Mouse (Mus musculus) embryonic stem cell, embryonic (primary cell): ENCODE results near the gene Cacna1h.

Source experiments
- CTCF ChIA-PET, 4 experiments: fragments of 300-600 bp in 2 of 4; fragments of 350-600 bp in 2 of 4; sonication (Branson Sonifier 250); formaldehyde crosslinking; loops; one replicate each; lab custom pipeline; 2022; ENCODE audit warnings: inconsistent platforms in 2 of 4; lab: Charles Lee
- POLR2A ChIA-PET, 4 experiments: fragments of 300-600 bp in 2 of 4; fragments of 350-600 bp in 2 of 4; sonication (Branson Sonifier 250); formaldehyde crosslinking; loops; one replicate each; lab custom pipeline; 2022; ENCODE audit warnings: antibody characterized with exemption in 4 of 4, inconsistent platforms in 1 of 4; lab: Charles Lee

The Cacna1h gene

DNA sequence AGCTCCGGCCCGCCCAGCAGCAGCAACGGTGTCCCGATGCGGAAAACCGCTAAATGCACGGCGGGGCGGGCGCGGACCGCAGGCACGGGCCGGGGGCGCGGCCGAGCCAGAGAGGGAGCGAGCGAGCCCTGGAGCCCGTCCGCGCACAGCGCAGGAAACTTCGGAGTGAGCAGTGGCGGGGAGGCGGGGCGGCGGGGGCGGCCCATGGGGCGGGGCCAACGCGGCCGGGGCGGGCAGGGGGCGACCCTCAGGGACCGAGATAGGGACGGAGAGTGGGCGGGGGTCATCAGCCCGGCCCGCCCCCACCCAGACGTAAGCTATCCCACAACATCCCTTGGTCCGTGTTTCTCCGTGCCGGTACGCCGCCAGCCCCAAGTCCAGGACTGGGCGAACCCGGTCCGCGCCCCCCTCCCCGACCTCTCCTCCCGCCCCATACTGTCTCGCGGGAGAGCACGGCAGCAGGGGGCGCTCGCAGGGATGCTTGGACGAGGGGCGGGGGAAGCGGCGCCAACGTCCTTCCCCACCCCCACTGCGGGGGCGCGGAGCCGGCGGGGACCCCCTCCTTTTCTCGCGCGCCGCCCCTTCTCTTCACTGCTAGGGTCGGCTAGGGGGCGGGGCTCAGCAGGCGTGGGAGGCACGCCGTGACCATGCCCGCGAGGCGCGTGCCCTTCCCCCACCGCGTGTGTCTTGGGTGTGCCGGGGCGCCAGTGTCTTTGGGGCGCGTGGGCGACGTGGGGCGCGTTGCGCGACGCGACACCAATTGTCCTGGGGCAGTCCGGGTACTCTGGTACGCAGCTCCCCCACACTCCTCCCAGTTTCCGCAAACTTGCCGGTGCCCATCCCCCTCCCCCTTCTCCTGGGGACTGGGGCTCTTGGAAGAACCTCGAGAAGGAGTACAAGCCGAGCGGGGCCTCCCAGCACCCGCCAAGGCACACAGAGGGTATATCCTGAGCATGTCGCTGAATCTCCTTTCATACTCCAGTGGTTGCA is at the start of gene Cacna1h:
Gene Cacna1h (minus strand): TSS at position 167 of the 990 bp plus-strand sequence.
- CTCF ChIA-PET = interaction anchor here (0.6 to 1.1 kb wide), 12 partner anchors 9 to 367 kb away, joined by 3 to 6 read pairs (median 3); partner anchors contain the start of gene Sox8 (in 1 of the 4)
- POLR2A ChIA-PET = interaction anchor here (0.6 to 2.2 kb wide), 24 partner anchors 10 to 636 kb away, joined by 3 to 8 read pairs (median 4); partner anchors contain the start of genes Sox8 (in 2 of the 4), Baiap3 (in 1 of the 4), Chtf18 (in 1 of the 4) and Lmf1 (in 1 of the 4)

DNA sequence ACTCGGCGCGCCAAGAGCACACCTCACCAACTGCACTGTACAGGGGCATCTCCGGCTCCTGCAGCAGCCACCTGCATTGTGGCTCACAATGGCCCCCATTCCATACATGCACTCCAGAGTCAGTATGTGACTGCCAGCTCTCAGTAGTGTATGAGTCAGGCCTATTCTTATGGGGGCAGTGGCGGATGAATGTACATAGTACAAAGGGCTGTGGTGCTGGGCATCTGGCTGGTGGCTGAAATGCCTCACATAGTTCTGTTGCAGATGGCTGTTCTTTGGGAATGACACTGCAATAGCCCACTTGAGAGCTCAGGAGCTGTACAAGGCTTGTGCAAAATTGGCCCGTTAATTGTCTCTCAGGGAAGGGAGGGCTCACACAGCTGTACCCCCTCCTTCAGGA is 48.5 kb upstream of the Cacna1h start:
- ChIA-PET POLR2A (interaction anchor here in 1 of 4 experiments (1.0 to 1.1 kb wide), 2 partner anchors 15 to 33 kb away, joined by 3 read pairs; partner anchors contain the start of gene Sstr5), CTCF (interaction anchor here in 1 of 4 experiments (1.4 kb wide), 1 partner anchor 319 kb away, joined by 4 read pairs; no protein-coding TSS in a partner anchor)

DNA sequence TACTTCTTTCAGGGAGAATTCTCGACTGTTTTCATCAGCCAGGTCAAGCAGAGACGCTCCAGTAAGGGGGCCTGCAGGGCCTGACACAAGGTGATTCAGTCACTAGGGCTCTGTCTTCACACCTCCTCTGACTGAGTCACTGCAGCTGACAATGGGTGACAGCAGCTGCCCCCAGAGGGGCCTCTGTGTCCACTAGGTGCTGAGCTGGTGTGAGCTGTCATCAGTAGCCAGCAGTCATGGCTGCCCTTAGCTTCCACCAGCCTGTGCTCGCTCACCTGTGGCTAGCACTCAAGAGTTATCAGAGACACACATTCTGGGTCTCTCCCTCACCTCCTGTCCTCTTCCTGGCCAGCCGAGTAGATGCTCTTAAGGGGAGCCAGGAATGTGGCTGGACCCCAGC is 47.2 kb upstream of the Cacna1h start:
- CTCF ChIA-PET = interaction anchor here in 1 of 4 experiments (1.5 kb wide), 1 partner anchor 27 kb away, joined by 4 read pairs; no protein-coding TSS in a partner anchor

DNA sequence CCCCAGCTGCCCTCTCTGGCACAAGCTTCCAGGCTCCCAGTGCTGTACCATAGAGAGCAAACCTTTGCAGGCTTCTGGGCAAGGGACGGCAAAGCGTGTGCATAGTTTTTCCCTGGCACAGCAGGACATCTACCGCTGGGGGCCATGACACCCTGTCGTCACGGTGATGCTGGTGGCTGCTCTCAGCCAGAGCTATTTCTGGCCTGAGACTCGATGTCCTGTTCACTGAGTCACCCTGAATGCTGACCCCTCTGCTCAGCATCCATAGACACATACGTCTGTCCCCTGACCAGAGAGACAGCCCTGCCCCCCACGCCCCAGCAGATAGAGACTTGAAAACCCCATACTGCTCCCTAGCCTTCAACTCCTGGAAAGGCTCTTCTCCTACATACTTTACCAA is 46.6 kb upstream of the Cacna1h start:
- POLR2A ChIA-PET = interaction anchor here in 2 of 4 experiments (0.5 to 1.2 kb wide), 3 partner anchors 17 to 162 kb away, joined by 3 read pairs; partner anchors contain the start of genes Prss29 (in 1 of the 2) and Sstr5 (in 1 of the 2)
- CTCF ChIA-PET = no interaction called here

More for the DNA sequence above, 47.2 kb upstream of the Cacna1h start:
- POLR2A ChIA-PET = interaction anchor here in 1 of 4 experiments (0.9 to 1.2 kb wide), 2 partner anchors 16 to 59 kb away, joined by 3 read pairs; partner anchors contain the start of gene Sstr5

DNA sequence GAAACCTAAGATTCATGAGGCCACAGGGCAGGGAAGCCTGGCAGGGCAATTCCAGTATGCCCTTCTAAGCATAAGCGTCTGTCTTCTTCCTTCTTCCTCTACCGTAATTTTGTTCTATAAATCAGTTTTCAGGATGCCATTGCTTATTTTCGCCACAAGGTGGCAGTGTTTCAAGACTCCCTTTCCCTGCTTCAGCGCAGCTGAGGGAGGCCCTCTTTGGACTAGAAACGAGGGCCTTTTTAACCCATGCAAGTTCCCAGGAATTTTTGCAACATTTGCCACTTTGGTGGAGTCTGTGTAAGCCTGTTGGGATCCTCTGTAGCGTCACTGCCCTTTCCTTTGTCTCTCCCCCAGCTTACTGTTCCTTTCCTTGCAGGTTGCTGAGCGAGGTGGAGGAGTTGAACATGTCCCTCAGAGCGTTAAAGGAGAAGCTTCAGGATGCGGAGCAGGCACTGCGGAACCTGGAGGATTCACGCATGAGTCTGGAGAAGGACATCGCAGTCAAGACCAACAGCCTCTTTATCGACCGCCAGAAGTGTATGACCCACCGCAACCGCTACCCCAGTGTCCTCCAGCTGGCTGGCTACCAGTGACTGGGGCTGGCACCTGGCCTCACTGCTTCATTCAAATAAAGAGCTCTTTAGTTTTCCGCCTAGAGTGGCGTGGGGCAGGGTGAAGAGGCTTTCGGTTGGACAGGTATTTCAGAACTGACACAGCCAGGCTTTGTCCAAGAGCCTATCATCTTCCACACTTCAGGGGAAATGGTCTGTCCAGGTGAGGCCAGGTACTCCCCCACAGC is 42.6 kb upstream of the Cacna1h start:
- CTCF ChIA-PET = interaction anchor here (0.6 to 5.5 kb wide), 37 partner anchors 14 to 1216 kb away, joined by 3 to 42 read pairs (median 4); partner anchors contain the start of genes Sstr5 (in 2 of the 4) and Cacna1h (in 1 of the 4)
- POLR2A ChIA-PET = interaction anchor here in 2 of 4 experiments (1.0 to 1.8 kb wide), 5 partner anchors 14 to 94 kb away, joined by 3 to 5 read pairs (median 4); partner anchors contain the start of gene Sox8 (in 1 of the 2)

DNA sequence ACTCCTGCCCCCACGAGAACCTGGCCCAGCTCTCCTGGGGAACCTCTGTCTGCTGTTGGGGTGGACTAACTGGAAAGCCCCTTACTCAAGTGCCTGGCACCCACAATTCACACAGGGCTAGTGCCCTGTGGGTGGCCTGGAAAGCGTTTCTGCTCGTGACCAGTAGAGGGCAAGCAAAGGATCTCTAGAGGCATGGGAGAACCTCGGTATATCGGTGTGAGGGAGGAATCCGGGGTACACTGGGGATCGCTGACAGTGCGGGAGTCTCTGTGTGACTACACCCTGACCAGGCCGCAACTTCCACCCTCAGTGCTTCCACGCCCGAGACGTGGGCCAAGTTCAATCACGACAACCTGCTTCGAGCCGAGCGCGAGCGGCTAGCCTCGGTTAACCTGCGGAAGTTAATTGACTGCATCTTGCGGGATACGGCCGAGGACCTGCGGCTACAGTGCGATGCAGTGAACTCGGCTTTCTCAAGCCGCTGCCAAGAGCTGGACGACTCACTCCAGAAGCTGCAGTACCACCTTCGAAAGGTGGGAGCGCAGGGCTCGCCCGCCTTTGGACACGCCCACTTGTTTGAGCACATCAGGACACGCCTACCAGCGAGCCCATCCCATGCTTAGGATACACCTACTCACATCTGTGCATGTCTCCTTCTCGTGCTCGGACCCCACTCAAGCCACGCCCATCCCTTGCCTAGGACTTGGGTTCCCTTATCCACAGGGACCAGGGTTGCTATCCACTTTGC is 40.9 kb upstream of the Cacna1h start:
- CTCF ChIA-PET = interaction anchor here (0.6 to 5.5 kb wide), 65 partner anchors 9 to 663 kb away, joined by 3 to 42 read pairs (median 4); partner anchors contain the start of genes Sox8 (in 3 of the 4), Sstr5 (in 2 of the 4), Chtf18 (in 1 of the 4) and Gng13 (in 1 of the 4)

DNA sequence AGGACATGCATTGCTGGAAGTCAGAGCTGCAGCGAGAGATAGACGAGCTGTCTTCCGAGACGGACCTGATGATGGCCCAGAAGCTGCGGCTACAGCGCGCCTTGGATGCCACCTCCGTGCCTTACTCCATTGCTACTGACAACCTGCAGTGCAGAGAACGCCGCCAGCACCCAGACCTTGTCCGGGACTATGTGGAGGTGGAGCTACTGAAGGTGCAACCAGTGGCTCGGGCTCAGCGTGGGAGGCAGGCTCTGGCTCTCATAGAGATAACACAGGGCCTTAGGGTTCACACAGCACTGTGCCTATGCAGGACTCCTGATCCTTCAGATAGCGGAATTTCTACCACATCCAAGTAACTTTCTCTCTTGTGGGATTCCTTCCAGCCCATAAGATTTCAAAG is 38.5 kb upstream of the Cacna1h start:
- ChIA-PET CTCF (interaction anchor here in 3 of 4 experiments (0.5 to 3.0 kb wide), 12 partner anchors 10 to 256 kb away, joined by 3 to 10 read pairs (median 4); partner anchors contain the start of gene Rpusd1 (in 1 of the 3)), POLR2A (interaction anchor here in 3 of 4 experiments (0.6 to 1.3 kb wide), 3 partner anchors 9 to 318 kb away, joined by 3 to 5 read pairs (median 3); no protein-coding TSS in a partner anchor)

More for the DNA sequence above, 40.9 kb upstream of the Cacna1h start:
- POLR2A ChIA-PET = interaction anchor here (0.5 to 1.8 kb wide), 8 partner anchors 13 to 358 kb away, joined by 3 to 6 read pairs (median 4); partner anchors contain the start of genes Sox8 (in 1 of the 4) and Stub1 (in 1 of the 4)

DNA sequence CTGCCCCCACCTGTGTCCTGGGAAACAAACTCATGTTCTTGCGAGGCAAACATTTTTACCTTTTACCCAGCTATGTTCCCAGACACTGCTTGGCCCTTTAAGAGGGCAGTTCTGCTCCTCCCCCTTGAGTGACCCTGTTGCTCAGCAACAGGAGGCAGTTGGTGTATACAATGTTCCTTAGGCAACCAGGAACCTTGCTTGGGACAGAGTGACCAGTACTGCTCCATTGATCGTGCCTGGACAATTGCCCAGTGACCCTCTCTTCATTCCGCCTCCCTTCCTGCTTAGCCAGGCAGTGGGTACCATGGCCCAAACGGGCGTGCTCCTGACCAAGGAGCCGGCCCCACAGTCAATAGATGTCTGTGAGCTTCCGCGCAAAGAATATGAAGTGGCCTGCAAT is 37.8 kb upstream of the Cacna1h start:
- CTCF ChIA-PET = interaction anchor here (0.5 to 1.8 kb wide), 12 partner anchors 9 to 256 kb away, joined by 3 to 6 read pairs (median 4); partner anchors contain the start of gene Rpusd1 (in 1 of the 4)
- POLR2A ChIA-PET = interaction anchor here in 3 of 4 experiments (0.6 to 1.1 kb wide), 3 partner anchors 9 to 318 kb away, joined by 3 to 5 read pairs (median 3); partner anchors contain the start of gene Cacna1h (in 1 of the 3)

DNA sequence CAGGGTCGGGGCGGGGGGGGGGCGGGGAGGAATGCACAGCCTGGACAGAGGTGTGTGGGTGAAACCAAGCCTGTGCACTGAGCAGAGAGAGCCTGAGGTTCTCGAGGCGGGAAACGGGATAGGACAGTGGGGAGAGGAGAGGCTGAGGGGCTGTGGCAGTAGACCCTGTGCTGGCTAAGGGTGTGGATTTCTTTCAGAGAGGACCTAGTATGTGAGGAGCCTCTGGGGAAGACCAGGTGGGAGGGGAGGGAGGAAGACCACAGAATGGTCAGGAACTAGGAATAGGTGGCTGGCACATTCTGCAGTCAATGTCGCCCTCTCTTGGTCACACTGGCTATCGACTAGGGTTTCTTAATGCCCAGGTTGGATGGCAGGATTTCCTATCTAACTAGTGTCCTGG is 36.2 kb upstream of the Cacna1h start:
- CTCF ChIA-PET = interaction anchor here in 3 of 4 experiments (1.7 to 2.4 kb wide), 3 partner anchors 72 to 181 kb away, joined by 6 to 16 read pairs (median 11); no protein-coding TSS in a partner anchor
- POLR2A ChIA-PET = interaction anchor here in 1 of 4 experiments (1.8 kb wide), 1 partner anchor 72 kb away, joined by 6 read pairs; no protein-coding TSS in a partner anchor

DNA sequence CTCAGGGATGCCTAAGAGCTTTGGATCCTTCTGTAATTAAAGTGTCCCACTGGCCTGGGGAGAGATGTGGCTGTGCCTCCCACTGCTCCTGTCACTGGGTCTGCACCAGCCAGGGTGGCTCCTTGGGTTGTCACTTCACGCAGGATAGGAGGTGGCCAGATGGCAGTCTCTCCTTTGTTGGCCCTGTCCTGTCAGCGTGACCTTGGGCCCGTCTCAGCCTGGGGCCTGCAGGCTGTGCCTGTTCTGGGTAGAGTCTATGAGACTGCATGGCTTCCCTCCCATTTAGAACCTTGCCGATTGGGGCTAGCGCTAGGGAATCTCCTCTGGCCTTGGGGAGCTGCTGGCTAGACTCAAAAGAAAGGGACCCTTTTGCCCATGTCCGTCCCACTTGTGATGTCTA is 34.7 kb upstream of the Cacna1h start:
- CTCF ChIA-PET = interaction anchor here (0.6 to 2.4 kb wide), 5 partner anchors 58 to 180 kb away, joined by 3 to 16 read pairs (median 6); no protein-coding TSS in a partner anchor

DNA sequence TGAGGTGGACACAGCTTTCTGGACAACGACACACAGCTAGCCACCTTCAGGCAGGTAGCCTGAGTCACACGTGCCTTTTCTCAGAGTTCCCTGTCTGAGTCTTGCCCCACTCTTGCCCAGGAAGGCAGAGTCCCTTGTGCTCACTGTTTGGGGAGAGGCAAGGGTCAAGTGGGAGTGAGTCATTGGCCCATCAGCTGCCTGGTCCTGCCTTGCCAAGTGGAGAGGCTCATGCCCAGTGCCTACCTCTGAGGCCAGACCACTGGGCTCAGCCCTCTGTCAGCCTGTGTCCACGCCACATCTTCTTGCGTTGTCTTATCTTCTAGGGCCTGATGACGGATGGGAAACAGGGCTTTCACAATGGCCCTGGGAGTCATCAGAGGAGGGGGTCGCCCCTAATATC is 34.2 kb upstream of the Cacna1h start:
- POLR2A ChIA-PET = no interaction called here

More for the DNA sequence above, 34.7 kb upstream of the Cacna1h start:
- POLR2A ChIA-PET = interaction anchor here in 1 of 4 experiments (1.8 kb wide), 1 partner anchor 70 kb away, joined by 6 read pairs; no protein-coding TSS in a partner anchor

DNA sequence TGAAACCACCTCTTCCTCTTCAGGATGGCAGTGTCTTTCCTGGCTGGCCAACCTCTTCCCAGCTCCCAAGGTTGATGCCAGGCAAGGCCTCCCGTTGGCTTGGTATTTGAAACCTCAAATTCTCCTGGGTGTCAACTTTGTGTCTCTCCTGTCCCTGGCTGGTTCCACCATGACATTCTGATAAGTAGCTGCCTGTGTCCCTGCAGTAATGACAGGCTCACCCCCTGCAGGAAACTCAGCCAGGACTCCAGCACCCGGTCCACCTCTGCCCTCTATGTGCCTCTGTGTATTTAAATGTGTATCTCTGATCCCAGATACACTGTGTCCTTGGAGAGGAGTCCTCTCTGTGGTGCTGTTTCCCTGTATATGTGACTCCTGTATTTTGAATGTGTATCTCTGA is 32.7 kb upstream of the Cacna1h start:
- CTCF ChIA-PET = no interaction called here
- POLR2A ChIA-PET = no interaction called here

More for the DNA sequence above, 34.2 kb upstream of the Cacna1h start:
- CTCF ChIA-PET = interaction anchor here in 2 of 4 experiments (0.6 to 1.7 kb wide), 2 partner anchors 70 to 75 kb away, joined by 3 to 11 read pairs; no protein-coding TSS in a partner anchor

DNA sequence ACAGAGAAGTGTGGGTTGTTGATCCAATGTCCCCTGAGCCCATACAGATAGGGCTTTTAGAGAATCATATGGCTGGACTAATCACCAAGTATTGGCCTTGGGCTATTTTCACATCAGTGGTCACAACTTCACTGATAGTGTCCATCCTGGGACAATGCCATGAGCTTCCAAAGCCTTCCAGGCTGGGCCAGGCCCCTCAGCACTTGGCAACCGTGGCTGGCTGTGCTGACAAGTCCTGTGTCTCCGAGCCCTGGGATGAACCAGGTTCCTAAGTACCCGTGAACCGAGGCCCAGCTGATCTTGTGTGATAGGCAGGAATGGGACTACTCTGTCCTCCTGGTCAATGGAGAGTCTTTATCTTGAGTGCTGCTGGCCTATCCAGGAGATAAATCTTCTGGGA is 30.5 kb upstream of the Cacna1h start:
- POLR2A ChIA-PET = interaction anchor here in 1 of 4 experiments (0.5 kb wide), 1 partner anchor 483 kb away, joined by 4 read pairs; no protein-coding TSS in a partner anchor
- CTCF ChIA-PET = interaction anchor here (0.5 to 0.9 kb wide), 6 partner anchors 11 to 129 kb away, joined by 3 to 4 read pairs (median 3); partner anchors contain the start of gene Sstr5 (in 1 of the 4)

DNA sequence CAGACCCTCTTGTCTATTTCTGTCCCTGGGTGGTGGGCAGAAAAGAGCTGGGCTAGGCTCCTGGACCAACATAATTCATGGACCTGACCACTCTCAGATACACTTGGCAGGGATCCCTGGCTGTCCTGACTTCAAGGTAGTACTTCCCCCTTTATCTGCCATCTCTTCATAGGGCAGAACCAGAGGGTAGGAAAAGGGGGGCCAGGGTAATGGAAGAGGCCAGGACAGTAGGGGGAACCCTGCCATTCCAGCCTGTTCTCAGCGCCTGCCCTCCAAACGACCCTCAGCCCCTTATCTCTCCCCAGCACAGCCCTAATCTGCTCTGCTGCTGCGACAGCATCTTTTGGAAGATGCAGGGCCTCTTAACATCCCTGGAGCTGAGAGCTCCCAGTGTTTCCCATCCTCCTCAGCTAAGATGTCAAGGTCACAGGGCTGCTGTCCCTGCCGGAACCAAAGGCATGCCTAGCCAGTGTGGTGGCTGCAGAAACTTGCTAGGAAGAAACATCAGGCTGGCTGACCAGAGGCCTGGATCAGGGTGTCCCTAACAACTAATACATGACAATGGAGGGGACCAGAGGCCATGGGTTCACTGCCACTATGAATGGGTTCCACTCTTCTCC is 29.9 kb upstream of the Cacna1h start:
- POLR2A ChIA-PET = interaction anchor here in 1 of 4 experiments (0.5 kb wide), 1 partner anchor 483 kb away, joined by 4 read pairs; no protein-coding TSS in a partner anchor
- CTCF ChIA-PET = interaction anchor here in 2 of 4 experiments (0.5 to 2.2 kb wide), 6 partner anchors 11 to 174 kb away, joined by 3 to 6 read pairs (median 3); partner anchors contain the start of gene Sstr5 (in 1 of the 2)

DNA sequence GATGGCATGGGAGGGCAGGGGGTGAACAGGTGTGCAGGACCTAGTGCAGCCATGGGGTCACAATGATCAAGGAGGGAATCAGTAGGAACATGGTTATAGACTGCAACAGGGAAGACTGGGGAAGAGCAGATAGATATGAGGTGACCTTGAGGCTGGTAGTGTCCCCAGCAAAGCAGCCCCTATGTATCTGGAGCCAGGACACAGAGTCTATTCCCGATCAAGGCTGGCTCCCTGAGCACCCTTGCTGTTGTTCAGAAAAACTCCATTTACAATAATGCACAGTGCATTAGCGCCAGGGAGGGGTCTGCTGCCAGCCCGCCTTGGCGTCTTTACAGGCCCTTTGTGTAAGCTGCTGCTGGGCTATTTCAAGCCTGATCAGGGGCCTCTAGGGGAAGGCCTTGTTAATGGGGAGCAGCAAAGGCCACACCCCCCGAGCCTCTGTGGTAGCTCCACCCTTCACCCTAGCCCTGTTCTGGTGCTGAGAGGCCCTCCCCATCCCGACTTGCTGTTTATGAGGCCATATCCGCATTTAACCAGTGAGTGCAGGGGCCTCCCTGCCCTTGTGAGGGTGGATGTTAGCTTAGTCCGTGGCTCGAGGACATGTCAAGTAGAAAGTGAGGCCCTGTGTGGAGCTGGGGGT is 28.8 kb upstream of the Cacna1h start:
- ChIA-PET POLR2A (interaction anchor here in 2 of 4 experiments (0.6 to 1.4 kb wide), 7 partner anchors 10 to 189 kb away, joined by 3 read pairs; partner anchors contain the start of gene Cacna1h (in 1 of the 2)), CTCF (interaction anchor here in 2 of 4 experiments (0.8 to 2.2 kb wide), 7 partner anchors 9 to 177 kb away, joined by 3 to 6 read pairs (median 3); no protein-coding TSS in a partner anchor)
